Mouse (Mus musculus) cerebellum, postnatal 14 days (tissue): ENCODE results near the gene Rin1.
"Not testable (repeated sequence)": the region's sequence is repeated elsewhere in the genome, so short reads cannot be mapped to it uniquely, and the experiment has no call there.

ENCODE experiments used
- DNase-seq, 2 experiments: peaks; one replicate each; pipeline ENCODE4 v3.0.0; 2021; ENCODE audit warnings: mixed read lengths in 2 of 2

Gene Rin1

GRCm38 (mm10) chr19:5068570-5069234, 18.4 kb downstream of the Rin1 start:
- peak in 1 of 2 experiments; percentile 28 for DNase-seq

GRCm38 (mm10) chr19:5069486-5069885, 19.2 kb downstream of the Rin1 start:
- DNase-seq, result no peak

GRCm38 (mm10) chr19:5069978-5070377, 19.7 kb downstream of the Rin1 start:
- DNase-seq, result no peak

- no peak for DNase-seq
These were observed 20.8 kb downstream of the Rin1 start for GRCm38 (mm10) chr19:5071077-5071476.

- DNase-seq, result peak in 1 of 2 experiments; percentile 39
These were observed 21.5 kb downstream of the Rin1 start for GRCm38 (mm10) chr19:5071545-5072369.

GRCm38 (mm10) chr19:5072389-5073019, 22.2 kb downstream of the Rin1 start:
- DNase-seq, result no peak

GRCm38 (mm10) chr19:5073028-5073427, 22.7 kb downstream of the Rin1 start:
- DNase-seq, result peak; percentile 74 to 82

- no peak for DNase-seq
These were observed 23.2 kb downstream of the Rin1 start for GRCm38 (mm10) chr19:5073518-5073917.

GRCm38 (mm10) chr19:5079279-5079678, 29.0 kb downstream of the Rin1 start:
- DNase-seq, result no peak

- DNase-seq, result no peak
These were observed 31.7 kb downstream of the Rin1 start for GRCm38 (mm10) chr19:5082005-5082404.

GRCm38 (mm10) chr19:5082596-5082995, 32.3 kb downstream of the Rin1 start:
- no peak for DNase-seq

- no peak for DNase-seq
These were observed 33.9 kb downstream of the Rin1 start for GRCm38 (mm10) chr19:5083961-5084833.

GRCm38 (mm10) chr19:5084834-5085144, 34.5 kb downstream of the Rin1 start:
- DNase-seq, result peak in 1 of 2 experiments; percentile 50

GRCm38 (mm10) chr19:5085145-5085863, 35.0 kb downstream of the Rin1 start, which contains the start of gene Tmem151a:
Gene Tmem151a (minus strand): TSS chr19:5085531.
- DNase-seq, result peak; percentile 70 to 75

- DNase-seq, result not testable (repeated sequence)
These were observed 36.3 kb downstream of the Rin1 start for GRCm38 (mm10) chr19:5086533-5086932.

GRCm38 (mm10) chr19:5087884-5088728, 37.8 kb downstream of the Rin1 start, which contains the start of gene Yif1a:
Gene Yif1a (plus strand): TSS chr19:5088538.
- peak; percentile 93 to 95 for DNase-seq

GRCm38 (mm10) chr19:5089324-5089723, 39.0 kb downstream of the Rin1 start:
- DNase-seq, result no peak

- peak in 1 of 2 experiments; percentile 34 for DNase-seq
These were observed 41.8 kb downstream of the Rin1 start for GRCm38 (mm10) chr19:5092083-5092482.

GRCm38 (mm10) chr19:5093481-5094242, 43.4 kb downstream of the Rin1 start:
- DNase-seq, result peak; percentile 48 to 59

- peak; percentile 99 to 100 for DNase-seq
These were observed 44.0 kb downstream of the Rin1 start for GRCm38 (mm10) chr19:5094243-5094632.
